Mouse (Mus musculus): ENCODE results near the gene Setd1a.
"Not testable (repeated sequence)": the region's sequence is repeated elsewhere in the genome, so short reads cannot be mapped to it uniquely, and the experiment has no call there.

Setd1a gene

GRCm38 (mm10) chr7:127837878-127838277, 61.4 kb downstream of the Setd1a start:
- DNase-seq = not testable (repeated sequence)

- not testable (repeated sequence) for DNase-seq
These were observed 63.6 kb downstream of the Setd1a start for GRCm38 (mm10) chr7:127840031-127840430.

- DNase-seq = peak; percentile 76
These were observed 64.4 kb downstream of the Setd1a start for GRCm38 (mm10) chr7:127840886-127841285.

GRCm38 (mm10) chr7:127841340-127842000, 65.0 kb downstream of the Setd1a start:
- peak; percentile 93 for DNase-seq

GRCm38 (mm10) chr7:127842001-127842718, 65.7 kb downstream of the Setd1a start:
- DNase-seq = peak; percentile 78

Data from cerebellum, adult 11 months (tissue).